Mouse (Mus musculus): ENCODE data around the gene Ndufb5. TPM values are rescaled to one million over a fixed set of nuclear protein-coding genes. Genes with fewer than 3 reads are reported as not detected.

Ndufb5 gene
- polyA plus RNA-seq, 1 experiment from 2014 or later: 395 TPM

GRCm38 (mm10) chr3:32749820-32750579 lies 13.2 kb downstream of the Ndufb5 start:
- H3K9ac ChIP-seq: no peak overlapping the region
- ATAC-seq (ENCODE audit: low FRiP score): peak; percentile 83
- H3K9me3 ChIP-seq (ENCODE audit: control insufficient read depth, low read length): no peaks in the 10 kb centered on the region
- H3K27ac ChIP-seq: no peak overlapping the region
- H3K4me1 ChIP-seq (replicated peaks; ENCODE audit: control insufficient read depth, insufficient read depth, low read length): no peaks in the 10 kb centered on the region
- no peaks in the 10 kb centered on the region for H3K27me3 ChIP-seq (ENCODE audit: control insufficient read depth, insufficient read depth, low read length)
- H3K36me3 ChIP-seq (replicated peaks; ENCODE audit: control insufficient read depth, insufficient read depth): peaks cover 74% of the 10 kb centered on the region
- H3K4me3 ChIP-seq (replicated peaks; ENCODE audit: low read length): no peak overlapping the region
- peak; percentile 51 for DNase-seq (ENCODE audit: low spot score)
- no peak overlapping the region for H3K4me2 ChIP-seq (replicated peaks)
- WGBS: 75% methylated on average over 4 of the region's 4 CpGs

GRCm38 (mm10) chr3:32754384-32754915 lies 17.7 kb downstream of the Ndufb5 start:
- H3K4me2 ChIP-seq (replicated peaks): no peak overlapping the region
- no peak overlapping the region for H3K4me3 ChIP-seq (replicated peaks; ENCODE audit: low read length)
- ATAC-seq (ENCODE audit: low FRiP score): no peak
- H3K4me1 ChIP-seq (replicated peaks; ENCODE audit: control insufficient read depth, insufficient read depth, low read length): no peaks in the 10 kb centered on the region
- H3K27ac ChIP-seq: no peak overlapping the region
- no peaks in the 10 kb centered on the region for H3K27me3 ChIP-seq (ENCODE audit: control insufficient read depth, insufficient read depth, low read length)
- no peak for DNase-seq (ENCODE audit: low spot score)
- H3K9ac ChIP-seq: no peak overlapping the region
- peaks cover 40% of the 10 kb centered on the region for H3K36me3 ChIP-seq (replicated peaks; ENCODE audit: control insufficient read depth, insufficient read depth)
- 94% methylated on average over 3 of the region's 3 CpGs for WGBS
- no peaks in the 10 kb centered on the region for H3K9me3 ChIP-seq (ENCODE audit: control insufficient read depth, low read length)

- no peak overlapping the region for H3K4me3 ChIP-seq (replicated peaks; ENCODE audit: low read length)
- no peak overlapping the region for H3K4me2 ChIP-seq (replicated peaks)
- ATAC-seq (ENCODE audit: low FRiP score) (no peak), DNase-seq (ENCODE audit: low spot score) (no peak)
- H3K27me3 ChIP-seq (ENCODE audit: control insufficient read depth, insufficient read depth, low read length): no peaks in the 10 kb centered on the region
- H3K9me3 ChIP-seq (ENCODE audit: control insufficient read depth, low read length): no peaks in the 10 kb centered on the region
- H3K27ac ChIP-seq: no peak overlapping the region
- peaks cover 4% of the 10 kb centered on the region for H3K36me3 ChIP-seq (replicated peaks; ENCODE audit: control insufficient read depth, insufficient read depth)
- H3K9ac ChIP-seq: no peak overlapping the region
- no peaks in the 10 kb centered on the region for H3K4me1 ChIP-seq (replicated peaks; ENCODE audit: control insufficient read depth, insufficient read depth, low read length)
- WGBS: 65% methylated on average over 5 of the region's 5 CpGs
Observed at GRCm38 (mm10) chr3:32759212-32759611, 22.4 kb downstream of the Ndufb5 start.

- 57% methylated on average over 8 of the region's 8 CpGs for WGBS
- Histone ChIP-seq H3K36me3 (replicated peaks; ENCODE audit: control insufficient read depth, insufficient read depth) (no peaks in the 10 kb centered on the region), H3K9me3 (ENCODE audit: control insufficient read depth, low read length) (no peaks in the 10 kb centered on the region), H3K4me3 (replicated peaks; ENCODE audit: low read length) (no peak overlapping the region), H3K27ac (no peak overlapping the region), H3K4me2 (replicated peaks) (no peak overlapping the region), H3K4me1 (replicated peaks; ENCODE audit: control insufficient read depth, insufficient read depth, low read length) (no peaks in the 10 kb centered on the region), H3K27me3 (ENCODE audit: control insufficient read depth, insufficient read depth, low read length) (no peaks in the 10 kb centered on the region), H3K9ac (no peak overlapping the region)
- no peak for ATAC-seq (ENCODE audit: low FRiP score)
- no peak for DNase-seq (ENCODE audit: low spot score)
Observed at GRCm38 (mm10) chr3:32762962-32763361, 26.2 kb downstream of the Ndufb5 start.

- H3K27me3 ChIP-seq (ENCODE audit: control insufficient read depth, insufficient read depth, low read length): no peaks in the 10 kb centered on the region
- H3K9me3 ChIP-seq (ENCODE audit: control insufficient read depth, low read length): no peaks in the 10 kb centered on the region
- H3K27ac ChIP-seq: no peak overlapping the region
- ATAC-seq (ENCODE audit: low FRiP score) (no peak), DNase-seq (ENCODE audit: low spot score) (no peak)
- H3K4me3 ChIP-seq (replicated peaks; ENCODE audit: low read length): no peak overlapping the region
- H3K36me3 ChIP-seq (replicated peaks; ENCODE audit: control insufficient read depth, insufficient read depth): no peaks in the 10 kb centered on the region
- no peak overlapping the region for H3K9ac ChIP-seq
- H3K4me2 ChIP-seq (replicated peaks): no peak overlapping the region
- no peaks in the 10 kb centered on the region for H3K4me1 ChIP-seq (replicated peaks; ENCODE audit: control insufficient read depth, insufficient read depth, low read length)
- 53% methylated on average over 7 of the region's 7 CpGs for WGBS
Observed at GRCm38 (mm10) chr3:32763902-32764301, 27.1 kb downstream of the Ndufb5 start.

- H3K9ac ChIP-seq: no peak overlapping the region
- H3K4me2 ChIP-seq (replicated peaks): no peak overlapping the region
- H3K36me3 ChIP-seq (replicated peaks; ENCODE audit: control insufficient read depth, insufficient read depth): no peaks in the 10 kb centered on the region
- no peaks in the 10 kb centered on the region for H3K9me3 ChIP-seq (ENCODE audit: control insufficient read depth, low read length)
- ATAC-seq (ENCODE audit: low FRiP score): no peak
- no peak overlapping the region for H3K4me3 ChIP-seq (replicated peaks; ENCODE audit: low read length)
- 90% methylated on average over 2 of the region's 2 CpGs for WGBS
- no peak overlapping the region for H3K27ac ChIP-seq
- H3K4me1 ChIP-seq (replicated peaks; ENCODE audit: control insufficient read depth, insufficient read depth, low read length): no peaks in the 10 kb centered on the region
- DNase-seq (ENCODE audit: low spot score): no peak
- H3K27me3 ChIP-seq (ENCODE audit: control insufficient read depth, insufficient read depth, low read length): no peaks in the 10 kb centered on the region
Observed at GRCm38 (mm10) chr3:32770781-32771180, 34.0 kb downstream of the Ndufb5 start.

Other genes starting within 250 kb of the Ndufb5 start
- 0.11 TPM in 1 of 2 replicates, not detected in the other for gene Kcnmb3, start 244.8 kb upstream of the Ndufb5 start, polyA plus RNA-seq (2014; fragmentation: Nextera tagmentation; extraction: Ambion mirVana)
- gene Zfp639, start 226.7 kb upstream of the Ndufb5 start, polyA plus RNA-seq (2014; fragmentation: Nextera tagmentation; extraction: Ambion mirVana): 39.6 and 44.1 TPM in 2 replicates
- 34.6 and 41.7 TPM in 2 replicates for gene Mfn1, start 207.5 kb upstream of the Ndufb5 start, polyA plus RNA-seq (2014; fragmentation: Nextera tagmentation; extraction: Ambion mirVana)
- gene Gnb4, start 120.4 kb upstream of the Ndufb5 start, polyA plus RNA-seq (2014; fragmentation: Nextera tagmentation; extraction: Ambion mirVana): 101 and 108 TPM in 2 replicates
- gene Actl6a, start 30.7 kb upstream of the Ndufb5 start, polyA plus RNA-seq (2014; fragmentation: Nextera tagmentation; extraction: Ambion mirVana): 58.7 and 63.9 TPM in 2 replicates
- 28.8 and 33.2 TPM in 2 replicates for gene Mrpl47, start 615 bp downstream of the Ndufb5 start, polyA plus RNA-seq (2014; fragmentation: Nextera tagmentation; extraction: Ambion mirVana)
- gene Usp13, start 80.6 kb downstream of the Ndufb5 start, polyA plus RNA-seq (2014; fragmentation: Nextera tagmentation; extraction: Ambion mirVana): 12.2 and 13.8 TPM in 2 replicates

All from hindbrain, embryonic 14.5 days (tissue).